Comparison of ENCODE assay signal across 7 mouse cellular contexts in the genomic region with DNA sequence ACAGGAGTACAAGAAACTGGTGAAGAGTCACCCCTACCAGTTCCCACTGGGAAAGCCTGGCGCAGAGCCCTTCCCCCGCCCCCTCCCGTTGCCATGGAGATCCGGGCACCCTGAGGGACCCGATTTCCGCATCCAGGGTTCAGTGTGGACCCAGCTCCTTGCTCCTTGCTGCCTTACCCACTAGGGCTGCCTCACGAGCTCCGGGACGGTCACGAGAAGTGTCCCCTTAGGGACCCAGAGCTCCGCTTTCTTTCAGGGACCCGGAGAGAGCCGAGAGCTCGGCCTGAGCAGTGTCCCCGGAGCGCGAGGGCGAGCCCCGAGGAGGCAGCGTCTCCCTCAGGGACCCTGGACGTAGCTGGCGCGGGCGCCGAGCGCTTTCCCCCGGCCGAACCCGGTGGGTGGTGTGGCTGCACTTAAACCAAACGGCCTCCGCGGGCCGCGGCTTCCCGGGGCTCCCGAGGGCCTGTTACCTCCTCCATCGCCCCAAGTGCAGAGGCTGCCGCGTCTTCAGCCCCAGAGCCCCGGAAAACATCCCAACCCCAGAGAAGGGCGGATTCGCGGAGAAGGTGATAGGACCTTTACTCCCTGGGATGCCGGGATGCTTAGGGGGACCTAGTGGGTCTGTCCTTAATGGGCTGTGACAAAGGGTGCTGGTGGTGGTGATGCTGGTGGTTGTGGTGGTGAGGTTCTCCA. TPM values are rescaled to one million over a fixed set of nuclear protein-coding genes. Genes with fewer than 3 reads are reported as not detected.
DNase-seq lines count a peak whose midpoint lies in the region; ATAC-seq and TF ChIP-seq lines count a peak whose summit lies in the region.

Gene Nsun7, plus strand, starts transcription at position 142 of the 693 bp plus-strand sequence.

- WGBS in embryonic facial prominence, embryonic 11.5 days: under 1% methylated on average over 44 of the region's 44 CpGs
- WGBS in heart, adult 2 months: 1% methylated on average over 44 of the region's 44 CpGs
- 3% methylated on average over 44 of the region's 44 CpGs for WGBS in kidney, adult 2 months
- under 1% methylated on average over 44 of the region's 44 CpGs for WGBS in limb, embryonic 13.5 days
- whole genome bisulfite sequencing in midbrain, embryonic 14.5 days: under 1% methylated on average over 44 of the region's 44 CpGs

- H3K36me3 ChIP-seq in embryonic facial prominence, embryonic 11.5 days (replicated peaks; ENCODE audit: control insufficient read depth, insufficient read depth, low read depth, low read length): no peaks in the 10 kb centered on the region
- H3K36me3 ChIP-seq in heart, adult 2 months (ENCODE audit: control insufficient read depth, insufficient read depth, low read length): no peaks in the 10 kb centered on the region
- H3K36me3 ChIP-seq in kidney, adult 2 months (ENCODE audit: control insufficient read depth, insufficient read depth, low read length): no peaks in the 10 kb centered on the region
- H3K36me3 ChIP-seq in limb, embryonic 13.5 days: no peaks in the 10 kb centered on the region
- no peaks in the 10 kb centered on the region for H3K36me3 ChIP-seq in midbrain, embryonic 14.5 days (ENCODE audit: control insufficient read depth, insufficient read depth, low read length)

- intact Hi-C loops in heart, adult 2 months (cut with DNase I): loop anchor here (10.0 kb wide), 1 partner anchor 405 kb away; no protein-coding TSS in a partner anchor

- peak; percentile 72 for ATAC-seq in embryonic facial prominence, embryonic 11.5 days (replicated peaks; ENCODE audit: insufficient number of reproducible peaks, low FRiP score, low TSS enrichment, low read depth)
- peak; percentile 78 for ATAC-seq in limb, embryonic 13.5 days (ENCODE audit: low FRiP score, low read depth)
- ATAC-seq in midbrain, embryonic 14.5 days (ENCODE audit: low FRiP score, low TSS enrichment): peak; percentile 84

- H3K4me3 ChIP-seq in embryonic facial prominence, embryonic 11.5 days (ENCODE audit: low read depth, low read length): peak within 1 kb of the TSS; percentile 65
- peak within 1 kb of the TSS; percentile 63 for H3K4me3 ChIP-seq in heart, adult 2 months
- H3K4me3 ChIP-seq in kidney, adult 2 months (ENCODE audit: insufficient read depth, low read depth, low read length): peak within 1 kb of the TSS; percentile 47
- peak within 1 kb of the TSS; percentile 64 for H3K4me3 ChIP-seq in limb, embryonic 13.5 days
- H3K4me3 ChIP-seq in midbrain, embryonic 14.5 days (replicated peaks; ENCODE audit: low read depth, low read length): peak within 1 kb of the TSS; percentile 57

- H3K4me2 ChIP-seq in embryonic facial prominence, embryonic 11.5 days (ENCODE audit: low read depth, low read length): peak within 1 kb of the TSS; percentile 93
- H3K4me2 ChIP-seq in limb, embryonic 13.5 days (replicated peaks): peak within 1 kb of the TSS; percentile 87
- peak within 1 kb of the TSS; percentile 90 for H3K4me2 ChIP-seq in midbrain, embryonic 14.5 days (ENCODE audit: low read length)

- H3K4me1 ChIP-seq in embryonic facial prominence, embryonic 11.5 days (ENCODE audit: control insufficient read depth, insufficient read depth, low read length): no peaks in the 10 kb centered on the region
- H3K4me1 ChIP-seq in heart, adult 2 months (ENCODE audit: control insufficient read depth, insufficient read depth, low read length): peaks cover 2% of the 10 kb centered on the region
- 0 out of 2 replicates have a peak, but pooled peaks cover 2% of the 10 kb centered on the region for H3K4me1 ChIP-seq in kidney, adult 2 months (ENCODE audit: control insufficient read depth, insufficient read depth, low read length)
- no peaks in the 10 kb centered on the region for H3K4me1 ChIP-seq in limb, embryonic 13.5 days
- H3K4me1 ChIP-seq in midbrain, embryonic 14.5 days (ENCODE audit: control insufficient read depth, insufficient read depth, low read length): peaks cover 4% of the 10 kb centered on the region; the same call in 1 of the 2 replicates

- TF ChIP-seq POLR2A in heart, adult 2 months (IDR thresholded peaks at IDR 0.05; ENCODE audit: insufficient read depth, low read depth, low read length): no peak
- TF ChIP-seq POLR2A in kidney, adult 2 months (IDR thresholded peaks at IDR 0.05; ENCODE audit: low read depth, low read length): no peak

- no peak for TF ChIP-seq EP300 in heart, adult 2 months (IDR thresholded peaks at IDR 0.05; ENCODE audit: insufficient read depth, low read depth, low read length)

- H3K27me3 ChIP-seq in embryonic facial prominence, embryonic 11.5 days (ENCODE audit: control insufficient read depth, insufficient read depth, low read length): no peaks in the 10 kb centered on the region
- no peaks in the 10 kb centered on the region for H3K27me3 ChIP-seq in heart, adult 2 months (ENCODE audit: control insufficient read depth, insufficient read depth, low read length)
- no peaks in the 10 kb centered on the region for H3K27me3 ChIP-seq in kidney, adult 2 months (replicated peaks; ENCODE audit: control insufficient read depth, insufficient read depth, low read length)
- no peaks in the 10 kb centered on the region for H3K27me3 ChIP-seq in limb, embryonic 13.5 days
- H3K27me3 ChIP-seq in midbrain, embryonic 14.5 days (ENCODE audit: control insufficient read depth, insufficient read depth, low read length): no peaks in the 10 kb centered on the region; the same call in 1 of the 2 replicates

- no peak within 1 kb of the TSS for H3K27ac ChIP-seq in embryonic facial prominence, embryonic 11.5 days (replicated peaks; ENCODE audit: low read depth, low read length)
- H3K27ac ChIP-seq in heart, adult 2 months: peak within 1 kb of the TSS; percentile 31; the same call in 1 of the 2 replicates
- H3K27ac ChIP-seq in kidney, adult 2 months (ENCODE audit: insufficient read depth, low read depth, low read length): no peak within 1 kb of the TSS
- H3K27ac ChIP-seq in limb, embryonic 13.5 days: no peak within 1 kb of the TSS
- H3K27ac ChIP-seq in midbrain, embryonic 14.5 days (replicated peaks; ENCODE audit: low read depth, low read length): peak within 1 kb of the TSS; percentile 61; the same call in 1 of the 2 replicates

- no peak for TF ChIP-seq CTCF in heart, adult 2 months (IDR thresholded peaks at IDR 0.05)
- TF ChIP-seq CTCF in kidney, adult 2 months (conservative IDR thresholded peaks at IDR 0.05; ENCODE audit: insufficient read depth, insufficient read length, low read depth, low read length): no peak

- no peaks in the 10 kb centered on the region for H3K79me2 ChIP-seq in heart, adult 2 months (replicated peaks; ENCODE audit: control insufficient read depth, insufficient read depth, low read length)

- H3K9ac ChIP-seq in embryonic facial prominence, embryonic 11.5 days (replicated peaks; ENCODE audit: low read length): peak within 1 kb of the TSS; percentile 77
- peak within 1 kb of the TSS; percentile 64 for H3K9ac ChIP-seq in heart, adult 2 months (ENCODE audit: low read depth, low read length)
- peak within 1 kb of the TSS; percentile 82 for H3K9ac ChIP-seq in limb, embryonic 13.5 days
- H3K9ac ChIP-seq in midbrain, embryonic 14.5 days (replicated peaks; ENCODE audit: low read length): peak within 1 kb of the TSS; percentile 80

- H3K9me3 ChIP-seq in embryonic facial prominence, embryonic 11.5 days (replicated peaks; ENCODE audit: control insufficient read depth, low read length): no peaks in the 10 kb centered on the region
- H3K9me3 ChIP-seq in limb, embryonic 13.5 days: no peaks in the 10 kb centered on the region
- H3K9me3 ChIP-seq in midbrain, embryonic 14.5 days (ENCODE audit: control insufficient read depth, low read length): no peaks in the 10 kb centered on the region

- DNase-seq in adrenal gland, postnatal 14 days: peak; percentile 94
- DNase-seq in embryonic facial prominence, embryonic 11.5 days (ENCODE audit: low spot score): peak; percentile 81
- DNase-seq in heart, adult 2 months: peak; percentile 76 to 82
- DNase-seq in kidney, adult 2 months: peak; percentile 89
- DNase-seq in midbrain, embryonic 14.5 days: peak; percentile 86
- DNase-seq in spleen, postnatal 4 days (ENCODE audit: low spot score in 2 of 2): peak; percentile 15 to 65

RNA-seq across cellular contexts. Expression of gene Nsun7, which starts in this region (rescaled TPM):
- 0.48 and 1.2 TPM in 2 replicates for total RNA-seq in adrenal gland, postnatal 14 days (2021)
- 0.46 and 0.52 TPM in 2 replicates for polyA plus RNA-seq in embryonic facial prominence, embryonic 11.5 days (2014; fragmentation: Nextera tagmentation; extraction: Ambion mirVana)
- total RNA-seq in heart, adult 2 months (2021): not detected
- 0.12 TPM in 2 replicates for polyA plus RNA-seq in heart, adult 2 months (2012; rRNA removed)
- 0.36 and 0.42 TPM in 2 replicates for polyA plus RNA-seq in kidney, adult 2 months (2012; rRNA removed)
- 1.1 and 1.3 TPM in 2 replicates for polyA plus RNA-seq in limb, embryonic 13.5 days (2015; fragmentation: Nextera tagmentation; extraction: Ambion mirVana)
- 1.4 and 1.7 TPM in 2 replicates for polyA plus RNA-seq in midbrain, embryonic 14.5 days (2014; fragmentation: Nextera tagmentation; extraction: Ambion mirVana)

Comparison
In these comparisons a context has a peak if more than half of its experiments do, and no peak if none do; other contexts are left out.
1. Peak in DNase-seq, ATAC-seq, H3K4me3 ChIP-seq, H3K9ac ChIP-seq and H3K4me2 ChIP-seq in embryonic facial prominence, embryonic 11.5 days; RNA of the gene not detected or under 1 TPM.
2. Peak in DNase-seq, H3K4me3 ChIP-seq, H3K27ac ChIP-seq and H3K9ac ChIP-seq in heart, adult 2 months; RNA of the gene not detected or under 1 TPM.
3. Peak in DNase-seq and H3K4me3 ChIP-seq in kidney, adult 2 months; RNA of the gene not detected or under 1 TPM.
4. DNase-seq: peak in every context shown above with its lines; median percentile 94 in adrenal gland, postnatal 14 days; 89 in kidney, adult 2 months; 86 in midbrain, embryonic 14.5 days; 81 in embryonic facial prominence, embryonic 11.5 days; 79 in heart, adult 2 months; 40 in spleen, postnatal 4 days.